Mouse (Mus musculus) kidney, adult 11 months (tissue): Measurements from ENCODE around the gene Eno1.

Experiments used
- DNase-seq: peaks from one replicate; pipeline ENCODE4 v3.0.0; 2022

The Eno1 gene

GRCm38 (mm10) chr4:150236521-150237481 is at the start of gene Eno1:
Eno1 (plus strand) TSS chr4:150236721.
- DNase-seq: peak; percentile 95

GRCm38 (mm10) chr4:150188236-150188635 is 48.3 kb upstream of the Eno1 start:
- no peak for DNase-seq

GRCm38 (mm10) chr4:150192199-150192598 is 44.3 kb upstream of the Eno1 start:
- DNase-seq: no peak

GRCm38 (mm10) chr4:150193915-150194314 is 42.6 kb upstream of the Eno1 start:
- DNase-seq: no peak

- DNase-seq: no peak
Observed at GRCm38 (mm10) chr4:150198268-150198667, 38.3 kb upstream of the Eno1 start.

- DNase-seq: no peak
Observed at GRCm38 (mm10) chr4:150201232-150201631, 35.3 kb upstream of the Eno1 start, which contains the start of gene Car6. Car6 (minus strand) TSS chr4:150201332.

- DNase-seq: no peak
Observed at GRCm38 (mm10) chr4:150202702-150203101, 33.8 kb upstream of the Eno1 start.

- DNase-seq: no peak
Observed at GRCm38 (mm10) chr4:150204877-150205276, 31.6 kb upstream of the Eno1 start.

GRCm38 (mm10) chr4:150209751-150210150 is 26.8 kb upstream of the Eno1 start:
- DNase-seq: no peak

- DNase-seq: no peak
Observed at GRCm38 (mm10) chr4:150210306-150210705, 26.2 kb upstream of the Eno1 start.

GRCm38 (mm10) chr4:150211930-150212552 is 24.5 kb upstream of the Eno1 start:
- no peak for DNase-seq

GRCm38 (mm10) chr4:150212553-150212971 is 24.0 kb upstream of the Eno1 start:
- peak; percentile 52 for DNase-seq

- DNase-seq: no peak
Observed at GRCm38 (mm10) chr4:150213910-150214309, 22.6 kb upstream of the Eno1 start.

GRCm38 (mm10) chr4:150216423-150216822 is 20.1 kb upstream of the Eno1 start:
- no peak for DNase-seq

GRCm38 (mm10) chr4:150217042-150217554 is 19.4 kb upstream of the Eno1 start:
- DNase-seq: no peak

- DNase-seq: no peak
Observed at GRCm38 (mm10) chr4:150217935-150218334, 18.6 kb upstream of the Eno1 start.

GRCm38 (mm10) chr4:150219501-150220292 is 16.8 kb upstream of the Eno1 start:
- DNase-seq: no peak

- peak; percentile 88 for DNase-seq
Observed at GRCm38 (mm10) chr4:150220584-150220983, 15.9 kb upstream of the Eno1 start.

GRCm38 (mm10) chr4:150221017-150221640 is 15.4 kb upstream of the Eno1 start:
- peak; percentile 87 for DNase-seq

- DNase-seq: no peak
Observed at GRCm38 (mm10) chr4:150223830-150224229, 12.7 kb upstream of the Eno1 start.

- no peak for DNase-seq
Observed at GRCm38 (mm10) chr4:150225700-150226099, 10.8 kb upstream of the Eno1 start.
